Mouse (Mus musculus) embryonic facial prominence, embryonic 10.5 days (tissue): ENCODE data around the gene Kpna2. TPM values are rescaled to one million over a fixed set of nuclear protein-coding genes. Genes with fewer than 3 reads are reported as not detected.
"Not testable (repeated sequence)": the region's sequence is repeated elsewhere in the genome, so short reads cannot be mapped to it uniquely, and the experiment has no call there.

ENCODE experiments used
- DNase-seq: peaks from one replicate; pipeline ENCODE4 v3.0.0-alpha.2; 2017; ENCODE audit warnings: low spot score
- H3K27ac ChIP-seq: fragments of 300-500 bp; sonication (generic); replicated peaks from 2 replicates; pipeline ENCODE4 v1.5.1; 2016; ENCODE audit warnings: mild to moderate bottlenecking
- H3K27me3 ChIP-seq: fragments of 300-500 bp; sonication (generic); replicated peaks from 2 replicates; pipeline ENCODE4 v1.6.1; 2016; ENCODE audit warnings: low read depth, mild to moderate bottlenecking; ENCODE audit not compliant: poor library complexity, severe bottlenecking
- H3K36me3 ChIP-seq: fragments of 300-500 bp; sonication (generic); replicated peaks from 2 replicates; pipeline ENCODE4 v1.6.1; 2016; ENCODE audit warnings: mild to moderate bottlenecking, moderate library complexity
- H3K4me1 ChIP-seq: fragments of 300-500 bp; sonication (generic); 2 replicates; pipeline ENCODE4 v1.6.1; 2016
- H3K4me3 ChIP-seq: fragments of 300-500 bp; sonication (generic); 2 replicates; pipeline ENCODE4 v1.5.1; 2016; ENCODE audit warnings: mild to moderate bottlenecking, moderate library complexity
- H3K9me3 ChIP-seq: fragments of 300-500 bp; sonication (generic); 2 replicates; pipeline ENCODE4 v1.6.1; 2016; ENCODE audit warnings: mild to moderate bottlenecking
- WGBS: fragments of 180-500 bp; shearing (Covaris S2); methylation state at CpG from one replicate; pipeline ENCODE4 v1.1.7; 2016; 5-methylcytosine and 5-hydroxymethylcytosine counted together
- polyA plus RNA-seq: library from polyadenylated mRNA; unstranded; fragments of >200 nt; fragmentation: Nextera tagmentation; extraction: Ambion mirVana; gene quantifications from 2 replicates; pipeline ENCODE4 v1.2.1, GENCODE M21; 2016

Gene Kpna2
- polyA plus RNA-seq, 1 experiment from 2014 or later, result 631 TPM

- Histone ChIP-seq H3K36me3 (peaks cover 63% of the 10 kb centered on the region), H3K4me3 (peak overlapping the region; percentile 100), H3K4me1 (peaks cover 23% of the 10 kb centered on the region)
- not testable (repeated sequence) for H3K9me3 ChIP-seq, DNase-seq, H3K27me3 ChIP-seq, H3K27ac ChIP-seq
- 95% methylated on average over 7 of the region's 7 CpGs for WGBS
Observed at GRCm38 (mm10) chr11:106996492-106996891, 2.8 kb downstream of the Kpna2 start.

- H3K36me3 ChIP-seq, result peaks cover 83% of the 10 kb centered on the region
Observed at GRCm38 (mm10) chr11:106994246-106995085, 4.9 kb downstream of the Kpna2 start.

GRCm38 (mm10) chr11:106987384-106987783 is 12.0 kb downstream of the Kpna2 start:
- WGBS, result 91% methylated on average over 2 of the region's 2 CpGs
- Histone ChIP-seq H3K36me3 (peaks cover 83% of the 10 kb centered on the region), H3K4me1 (peaks cover 3% of the 10 kb centered on the region; the same call in 1 of the 2 replicates)

More at GRCm38 (mm10) chr11:106994246-106995085, 4.9 kb downstream of the Kpna2 start:
- Histone ChIP-seq H3K4me3 (no peak overlapping the region), H3K27ac (no peak overlapping the region), H3K27me3 (no peaks in the 10 kb centered on the region), H3K9me3 (no peaks in the 10 kb centered on the region), H3K4me1 (peaks cover 19% of the 10 kb centered on the region)
- no peak for DNase-seq
- 84% methylated on average over 3 of the region's 3 CpGs for WGBS

GRCm38 (mm10) chr11:106985979-106986604 is 13.2 kb downstream of the Kpna2 start:
- H3K9me3 ChIP-seq, H3K4me3 ChIP-seq, H3K4me1 ChIP-seq, H3K27ac ChIP-seq, DNase-seq, H3K27me3 ChIP-seq: not testable (repeated sequence)
- 93% methylated on average over 9 of the region's 9 CpGs for WGBS
- H3K36me3 ChIP-seq, result peaks cover 70% of the 10 kb centered on the region

More at GRCm38 (mm10) chr11:106987384-106987783, 12.0 kb downstream of the Kpna2 start:
- DNase-seq, result no peak
- Histone ChIP-seq H3K27me3 (no peaks in the 10 kb centered on the region), H3K4me3 (no peak overlapping the region), H3K9me3 (no peaks in the 10 kb centered on the region), H3K27ac (no peak overlapping the region)

GRCm38 (mm10) chr11:106982351-106982750 is 17.0 kb downstream of the Kpna2 start:
- H3K27me3 ChIP-seq, result no peaks in the 10 kb centered on the region
- DNase-seq, result no peak
- H3K36me3 ChIP-seq, result peaks cover 34% of the 10 kb centered on the region
- H3K4me3 ChIP-seq, result no peak overlapping the region
- H3K4me1 ChIP-seq, result peaks cover 9% of the 10 kb centered on the region; the same call in 1 of the 2 replicates
- H3K27ac ChIP-seq, result no peak overlapping the region
- H3K9me3 ChIP-seq, result no peaks in the 10 kb centered on the region
- 54% methylated on average over 5 of the region's 5 CpGs for WGBS

GRCm38 (mm10) chr11:106981787-106982186 is 17.6 kb downstream of the Kpna2 start:
- no peak for DNase-seq
- 61% methylated on average over 1 of the region's 1 CpGs for WGBS

GRCm38 (mm10) chr11:106980455-106980854 is 18.9 kb downstream of the Kpna2 start:
- H3K4me1 ChIP-seq, result peaks cover 17% of the 10 kb centered on the region
- H3K27me3 ChIP-seq, result no peaks in the 10 kb centered on the region
- H3K36me3 ChIP-seq, result peaks cover 17% of the 10 kb centered on the region
- no peaks in the 10 kb centered on the region for H3K9me3 ChIP-seq
- WGBS, result 31% methylated on average over 7 of the region's 7 CpGs
- H3K4me3 ChIP-seq, result no peak overlapping the region
- no peak overlapping the region for H3K27ac ChIP-seq
- DNase-seq, result peak; percentile 59

More at GRCm38 (mm10) chr11:106981787-106982186, 17.6 kb downstream of the Kpna2 start:
- H3K27ac ChIP-seq, result no peak overlapping the region
- H3K9me3 ChIP-seq, result no peaks in the 10 kb centered on the region
- H3K36me3 ChIP-seq, result peaks cover 29% of the 10 kb centered on the region
- no peaks in the 10 kb centered on the region for H3K27me3 ChIP-seq
- H3K4me3 ChIP-seq, result no peak overlapping the region
- peaks cover 9% of the 10 kb centered on the region; the same call in 1 of the 2 replicates for H3K4me1 ChIP-seq

GRCm38 (mm10) chr11:106976194-106976593 is 23.1 kb downstream of the Kpna2 start:
- peaks cover 8% of the 10 kb centered on the region; the same call in 1 of the 2 replicates for H3K4me1 ChIP-seq
- no peaks in the 10 kb centered on the region for H3K36me3 ChIP-seq
- H3K27ac ChIP-seq, result no peak overlapping the region
- no peaks in the 10 kb centered on the region for H3K9me3 ChIP-seq
- WGBS, result 79% methylated on average over 8 of the region's 8 CpGs
- no peak overlapping the region for H3K4me3 ChIP-seq
- H3K27me3 ChIP-seq, result no peaks in the 10 kb centered on the region
- no peak for DNase-seq

GRCm38 (mm10) chr11:106975419-106976177 is 23.7 kb downstream of the Kpna2 start:
- Histone ChIP-seq H3K9me3 (no peaks in the 10 kb centered on the region), H3K36me3 (no peaks in the 10 kb centered on the region), H3K27ac (no peak overlapping the region), H3K4me3 (no peak overlapping the region), H3K27me3 (no peaks in the 10 kb centered on the region), H3K4me1 (peaks cover 8% of the 10 kb centered on the region; the same call in 1 of the 2 replicates)
- 74% methylated on average over 8 of the region's 8 CpGs for WGBS
- DNase-seq, result no peak

GRCm38 (mm10) chr11:106974440-106974839 is 24.9 kb downstream of the Kpna2 start:
- Histone ChIP-seq H3K27me3 (no peaks in the 10 kb centered on the region), H3K36me3 (no peaks in the 10 kb centered on the region), H3K4me3 (no peak overlapping the region), H3K4me1 (peaks cover 8% of the 10 kb centered on the region; the same call in 1 of the 2 replicates), H3K9me3 (no peaks in the 10 kb centered on the region), H3K27ac (no peak overlapping the region)
- WGBS, result 76% methylated on average over 2 of the region's 2 CpGs
- no peak for DNase-seq

GRCm38 (mm10) chr11:106973016-106973415 is 26.3 kb downstream of the Kpna2 start:
- Histone ChIP-seq H3K27ac (no peak overlapping the region), H3K9me3 (no peaks in the 10 kb centered on the region), H3K4me3 (no peak overlapping the region), H3K36me3 (no peaks in the 10 kb centered on the region), H3K27me3 (no peaks in the 10 kb centered on the region), H3K4me1 (peaks cover 8% of the 10 kb centered on the region; the same call in 1 of the 2 replicates)
- DNase-seq, result no peak
- 89% methylated on average over 5 of the region's 5 CpGs for WGBS

- no peak overlapping the region for H3K27ac ChIP-seq
- no peaks in the 10 kb centered on the region for H3K27me3 ChIP-seq
- DNase-seq, result no peak
- no peaks in the 10 kb centered on the region; the same call in 1 of the 2 replicates for H3K9me3 ChIP-seq
- WGBS, result 95% methylated on average over 8 of the region's 8 CpGs
- H3K4me1 ChIP-seq, result no peaks in the 10 kb centered on the region
- no peaks in the 10 kb centered on the region for H3K36me3 ChIP-seq
- H3K4me3 ChIP-seq, result no peak overlapping the region
Observed at GRCm38 (mm10) chr11:106969798-106970197, 29.5 kb downstream of the Kpna2 start.
